Mouse (Mus musculus) MEL (cell line): ENCODE results near the gene Tiparp. TPM values are rescaled to one million over a fixed set of nuclear protein-coding genes. Genes with fewer than 3 reads are reported as not detected.

Experiments used
- DNase-seq: peaks from one replicate; pipeline ENCODE4 v3.0.0; 2011; ENCODE audit warnings: low read depth, low spot score
- H3K27ac ChIP-seq: 2 replicates; pipeline ENCODE4 v1.5.1; 2012; ENCODE audit warnings: low read depth, mild to moderate bottlenecking, control low read depth, low read length, moderate library complexity; ENCODE audit not compliant: control insufficient read depth
- H3K27me3 ChIP-seq, 2 experiments: fragments of 150-350 bp in 1 of 2; sonication (generic) in 1 of 2; 2 replicates each; pipeline ENCODE4 v1.6.1; 2012; ENCODE audit warnings: low read length in 2 of 2, mild to moderate bottlenecking in 2 of 2, improper control_type of control experiment in 1 of 2, moderate library complexity in 1 of 2; ENCODE audit not compliant: insufficient read depth in 2 of 2, control insufficient read depth in 1 of 2
- H3K36me3 ChIP-seq, 2 experiments: 2 replicates each; pipeline ENCODE4 v1.6.1; 2012 to 2014; ENCODE audit warnings: low read length in 2 of 2, improper control_type of control experiment in 1 of 2, inconsistent platforms in 1 of 2, mild to moderate bottlenecking in 1 of 2; ENCODE audit not compliant: insufficient read depth in 2 of 2, control insufficient read depth in 1 of 2
- H3K4me1 ChIP-seq, 2 experiments: fragments of 150-350 bp in 1 of 2; sonication (generic) in 1 of 2; 2 replicates each; pipeline ENCODE4 v1.6.1; 2012; ENCODE audit warnings: low read length in 2 of 2, improper control_type of control experiment in 1 of 2, mild to moderate bottlenecking in 1 of 2; ENCODE audit not compliant: insufficient read depth in 2 of 2, control insufficient read depth in 1 of 2
- H3K4me3 ChIP-seq, 2 experiments: fragments of 150-350 bp in 1 of 2; sonication (generic) in 1 of 2; 2 replicates each; pipeline ENCODE4 v1.5.1; 2012; ENCODE audit warnings: low read depth in 2 of 2, low read length in 2 of 2, mild to moderate bottlenecking in 2 of 2, moderate library complexity in 2 of 2, control low read depth in 1 of 2, improper control_type of control experiment in 1 of 2; ENCODE audit not compliant: control insufficient read depth in 1 of 2, insufficient read depth in 1 of 2
- H3K79me2 ChIP-seq: 2 replicates; pipeline ENCODE4 v1.6.1; 2012; ENCODE audit warnings: mild to moderate bottlenecking, low read length, moderate library complexity; ENCODE audit not compliant: control insufficient read depth, poor library complexity, insufficient read depth
- H3K9ac ChIP-seq: 2 replicates; pipeline ENCODE4 v1.6.1; 2012; ENCODE audit warnings: low read depth, mild to moderate bottlenecking, control low read depth, low read length, moderate library complexity; ENCODE audit not compliant: control insufficient read depth, poor library complexity, severe bottlenecking
- H3K9me3 ChIP-seq: fragments of 150-350 bp; sonication (generic); replicated peaks from 2 replicates; pipeline ENCODE4 v1.6.1; 2012; ENCODE audit warnings: mild to moderate bottlenecking, low read length, improper control_type of control experiment, moderate library complexity; ENCODE audit not compliant: insufficient read depth
- BHLHE40 ChIP-seq: IDR thresholded peaks from 2 replicates; pipeline ENCODE4 v1.6.1; 2012; ENCODE audit warnings: low read depth, mild to moderate bottlenecking, inconsistent platforms, low read length, improper control_type of control experiment, borderline replicate concordance
- CTCF ChIP-seq, 3 experiments: IDR thresholded peaks in 2 of 3; conservative IDR thresholded peaks in 1 of 3; 2 replicates each; pipeline ENCODE4 v1.5.1; 2011 to 2012; ENCODE audit warnings: low read length in 3 of 3, low read depth in 2 of 3, mild to moderate bottlenecking in 2 of 3, improper control_type of control experiment in 1 of 3, inconsistent platforms in 1 of 3, mixed read lengths in 1 of 3, moderate library complexity in 1 of 3; ENCODE audit not compliant: control insufficient read depth in 1 of 3, insufficient read depth in 1 of 3, poor library complexity in 1 of 3, severe bottlenecking in 1 of 3
- E2F4 ChIP-seq: IDR thresholded peaks from 2 replicates; pipeline ENCODE4 v1.6.1; 2011; ENCODE audit warnings: low read depth, low read length, improper control_type of control experiment, borderline replicate concordance
- ETS1 ChIP-seq: IDR thresholded peaks from 2 replicates; pipeline ENCODE4 v1.6.1; 2012; ENCODE audit warnings: low read depth, mild to moderate bottlenecking, inconsistent platforms, low read length, improper control_type of control experiment, moderate library complexity
- GABPA ChIP-seq: IDR thresholded peaks from 2 replicates; pipeline ENCODE4 v1.6.1; 2012; ENCODE audit warnings: low read depth, mild to moderate bottlenecking, inconsistent platforms, low read length, improper control_type of control experiment, moderate library complexity
- HCFC1 ChIP-seq: IDR thresholded peaks from 2 replicates; pipeline ENCODE4 v1.6.1; 2012; ENCODE audit warnings: low read depth, mild to moderate bottlenecking, inconsistent platforms, low read length, improper control_type of control experiment, moderate library complexity
- JUND ChIP-seq: IDR thresholded peaks from 2 replicates; pipeline ENCODE4 v1.6.1; 2011; ENCODE audit warnings: low read depth, mild to moderate bottlenecking, improper control_type of control experiment, low read length
- KAT2A ChIP-seq: conservative IDR thresholded peaks from 2 replicates; pipeline ENCODE4 v1.6.1; 2012; ENCODE audit warnings: low read depth, low read length, improper control_type of control experiment, inconsistent platforms
- MAFK ChIP-seq: IDR thresholded peaks from 2 replicates; pipeline ENCODE4 v1.6.1; 2011; ENCODE audit warnings: low read depth, mild to moderate bottlenecking, low read length, improper control_type of control experiment, borderline replicate concordance
- MAX ChIP-seq: IDR thresholded peaks from 2 replicates; pipeline ENCODE4 v1.6.1; 2011; ENCODE audit warnings: low read length, improper control_type of control experiment
- MAZ ChIP-seq: IDR thresholded peaks from 2 replicates; pipeline ENCODE4 v1.6.1; 2012; ENCODE audit warnings: low read depth, mild to moderate bottlenecking, inconsistent platforms, low read length, improper control_type of control experiment
- MEF2A ChIP-seq: IDR thresholded peaks from 2 replicates; pipeline ENCODE4 v1.6.1; 2014; ENCODE audit warnings: low read depth, mild to moderate bottlenecking, inconsistent platforms, low read length, improper control_type of control experiment; ENCODE audit not compliant: poor library complexity, insufficient replicate concordance, severe bottlenecking; ENCODE audit errors: extremely low read depth
- NELFE ChIP-seq: IDR thresholded peaks from 2 replicates; pipeline ENCODE4 v1.6.1; 2011; ENCODE audit warnings: low read depth, low read length, improper control_type of control experiment
- NRF1 ChIP-seq: IDR thresholded peaks from 2 replicates; pipeline ENCODE4 v1.6.1; 2014; ENCODE audit warnings: low read depth, mild to moderate bottlenecking, inconsistent platforms, low read length, improper control_type of control experiment, moderate library complexity; ENCODE audit not compliant: poor library complexity, insufficient read depth, severe bottlenecking
- POLR2A ChIP-seq, 2 experiments: IDR thresholded peaks; 2 replicates each; pipeline ENCODE4 v1.6.1; 2011 to 2012; ENCODE audit warnings: low read length in 2 of 2, mild to moderate bottlenecking in 2 of 2, control low read depth in 1 of 2, improper control_type of control experiment in 1 of 2, low read depth in 1 of 2, moderate library complexity in 1 of 2; ENCODE audit not compliant: control insufficient read depth in 1 of 2, insufficient read depth in 1 of 2, poor library complexity in 1 of 2
- POLR2AphosphoS5 ChIP-seq: IDR thresholded peaks from 2 replicates; pipeline ENCODE4 v1.6.1; 2012; ENCODE audit warnings: low read depth, borderline replicate concordance, mild to moderate bottlenecking, inconsistent platforms, low read length, moderate library complexity, mixed read lengths
- RAD21 ChIP-seq: IDR thresholded peaks from 2 replicates; pipeline ENCODE4 v1.6.1; 2011; ENCODE audit warnings: mild to moderate bottlenecking, low read depth, low read length, improper control_type of control experiment
- TBP ChIP-seq: IDR thresholded peaks from 2 replicates; pipeline ENCODE4 v1.8.0; 2011; ENCODE audit warnings: low read depth, low read length, improper control_type of control experiment
- UBTF ChIP-seq: IDR thresholded peaks from 2 replicates; pipeline ENCODE4 v1.6.1; 2012; ENCODE audit warnings: low read depth, mild to moderate bottlenecking, inconsistent platforms, low read length, improper control_type of control experiment, moderate library complexity, borderline replicate concordance; ENCODE audit not compliant: insufficient read depth
- USF1 ChIP-seq: IDR thresholded peaks from 2 replicates; pipeline ENCODE4 v1.6.1; 2014; ENCODE audit warnings: low read depth, mild to moderate bottlenecking, inconsistent platforms, low read length, improper control_type of control experiment, moderate library complexity
- ZC3H11A ChIP-seq: IDR thresholded peaks from 2 replicates; pipeline ENCODE4 v1.6.1; 2012; ENCODE audit warnings: low read depth, mild to moderate bottlenecking, inconsistent platforms, low read length, improper control_type of control experiment
- ZMIZ1 ChIP-seq: IDR thresholded peaks from 2 replicates; pipeline ENCODE4 v1.6.1; 2012; ENCODE audit warnings: low read depth, mild to moderate bottlenecking, inconsistent platforms, low read length, improper control_type of control experiment, moderate library complexity
- ZNF384 ChIP-seq: IDR thresholded peaks from 2 replicates; pipeline ENCODE4 v1.6.1; 2012; ENCODE audit warnings: low read depth, mild to moderate bottlenecking, inconsistent platforms, low read length, improper control_type of control experiment
- polyA plus RNA-seq, 2 experiments: library from polyadenylated mRNA; stranded (reverse) in 1 of 2; unstranded in 1 of 2; fragments of >175 nt in 1 of 2; fragments of >200 nt in 1 of 2; gene quantifications; 2 replicates each; pipeline versions ENCODE4 v1.2.1 to v1.2.4; 2012; ENCODE audit warnings: low replicate concordance in 2 of 2, low read depth in 1 of 2; ENCODE audit not compliant: insufficient read length in 2 of 2, insufficient read depth in 1 of 2, missing spikeins in 1 of 2
- total RNA-seq: library from RNA; depleted of rRNA; stranded (reverse); fragments of 300-350 nt; gene quantifications from 2 replicates; pipeline ENCODE4 v1.2.3, GENCODE M21; 2012

Tiparp gene
- total and polyA plus RNA-seq, 3 experiments = 2.0 to 3.3 TPM; not detected in 1

DNA sequence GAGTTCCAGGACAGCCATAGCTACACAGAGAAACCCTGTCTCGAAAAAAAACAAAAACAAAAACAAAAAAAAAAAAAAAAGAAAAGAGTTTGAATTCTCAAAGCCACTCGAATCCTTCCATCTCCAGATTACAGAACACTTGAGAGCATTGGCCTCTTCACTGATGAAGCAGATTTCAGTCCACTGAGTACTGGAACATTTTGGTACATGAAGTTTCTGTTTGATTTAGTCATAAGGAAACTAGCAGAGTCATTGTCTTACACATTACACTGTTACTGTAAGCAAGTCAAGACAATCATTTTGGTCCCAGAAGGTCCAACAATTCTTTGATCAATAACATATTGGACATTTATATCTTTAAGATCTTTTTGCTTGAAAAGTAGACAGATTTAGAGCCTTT, 4.8 kb downstream of the Tiparp start (continued):
- TF ChIP-seq UBTF (no peak), ETS1 (no peak)

DNA sequence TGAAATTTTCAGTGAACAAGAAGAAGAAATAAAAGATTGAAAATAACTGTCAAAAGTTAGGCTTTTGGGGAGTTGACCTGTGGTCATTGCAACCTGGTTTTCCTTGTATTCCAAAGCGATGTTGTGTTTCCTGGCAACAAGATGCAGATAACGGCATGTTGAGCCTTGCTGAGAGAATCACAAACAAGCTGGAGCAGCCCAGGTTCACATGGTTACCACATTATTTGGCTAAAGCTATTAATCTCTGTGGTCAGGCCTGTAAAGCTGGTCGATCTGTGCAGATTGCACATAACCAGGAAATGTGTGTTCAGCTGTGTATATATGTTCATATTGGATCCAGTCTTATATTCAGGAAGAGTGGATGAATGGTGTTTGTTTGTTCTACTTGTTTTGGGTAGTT, 5.4 kb downstream of the Tiparp start:
- Histone ChIP-seq H3K4me1 (no peaks in the 10 kb centered on the region; a peak in 1 of 4 replicates), H3K9ac (no peak overlapping the region), H3K4me3 (no peak overlapping the region), H3K36me3 (peaks cover 0 to 3% of the 10 kb centered on the region in 2 experiments; a peak in 3 of 4 replicates), H3K79me2 (peaks cover 3% of the 10 kb centered on the region), H3K27ac (no peak overlapping the region), H3K27me3 (no peaks in the 10 kb centered on the region), H3K9me3 (no peaks in the 10 kb centered on the region)
- no peak for TF ChIP-seq ZNF384
- no peak for TF ChIP-seq JUND
- no peak for TF ChIP-seq HCFC1
- TF ChIP-seq BHLHE40 = no peak
- no peak for TF ChIP-seq KAT2A
- no peak for TF ChIP-seq MEF2A
- TF ChIP-seq MAX = no peak
- TF ChIP-seq MAFK = no peak
- TF ChIP-seq MAZ = no peak
- no peak for TF ChIP-seq RAD21
- DNase-seq = no peak

- no peaks in the 10 kb centered on the region; a peak in 1 of 4 replicates for H3K4me1 ChIP-seq
Measured at GRCm38 (mm10) chr3:65534488-65534887, 6.3 kb downstream of the Tiparp start.

More at GRCm38 (mm10) chr3:65534488-65534887, 6.3 kb downstream of the Tiparp start:
- no peak overlapping the region for H3K27ac ChIP-seq
- no peak for DNase-seq
- no peak overlapping the region for H3K4me3 ChIP-seq
- no peak overlapping the region for H3K9ac ChIP-seq
- H3K9me3 ChIP-seq = no peaks in the 10 kb centered on the region
- H3K36me3 ChIP-seq = peaks cover 0 to 3% of the 10 kb centered on the region in 2 experiments; a peak in 3 of 4 replicates
- no peaks in the 10 kb centered on the region for H3K27me3 ChIP-seq
- TF ChIP-seq ZMIZ1 = no peak
- TF ChIP-seq MAX = no peak
- no peak for TF ChIP-seq RAD21
- TF ChIP-seq NRF1 = no peak
- no peak for TF ChIP-seq NELFE
- TF ChIP-seq GABPA = no peak
- TF ChIP-seq ZC3H11A = no peak
- TF ChIP-seq BHLHE40 = no peak
- no peak for TF ChIP-seq UBTF
- TF ChIP-seq POLR2A (IDR thresholded peaks at IDR 0.05; ENCODE audit: control insufficient read depth in 1 of 2, insufficient read depth in 1 of 2, low read depth in 1 of 2, low read length in 2 of 2, poor library complexity in 1 of 2) = no peak
- no peak for TF ChIP-seq USF1
- no peak for TF ChIP-seq POLR2AphosphoS5
- TF ChIP-seq CTCF (IDR thresholded peaks at IDR 0.05 in 2 of 3, conservative IDR thresholded peaks at IDR 0.05 in 1 of 3; ENCODE audit: control insufficient read depth in 1 of 3, insufficient read depth in 1 of 3, low read depth in 2 of 3, low read length in 3 of 3, poor library complexity in 1 of 3, severe bottlenecking in 1 of 3) = no peak
- TF ChIP-seq E2F4 = no peak
- TF ChIP-seq TBP = no peak
- H3K79me2 ChIP-seq = no peaks in the 10 kb centered on the region; the same call in 1 of the 2 replicates
